Mouse (Mus musculus) kidney, postnatal 36 days (tissue): ENCODE results near the gene Tnr.

Source experiments
- DNase-seq, 2 experiments: peaks; one replicate each; pipeline ENCODE4 v3.0.0; 2021 to 2022; ENCODE audit warnings: mixed read lengths in 2 of 2

The Tnr gene

GRCm38 (mm10) chr1:159977786-159978185 is 454.2 kb downstream of the Tnr start:
- DNase-seq, result peak; percentile 23 to 26

GRCm38 (mm10) chr1:159979096-159979495 is 455.5 kb downstream of the Tnr start:
- DNase-seq, result peak; percentile 11 to 38

GRCm38 (mm10) chr1:159980355-159980754 is 456.8 kb downstream of the Tnr start:
- DNase-seq, result peak; percentile 19 to 52
